Comparison of ENCODE assay signal across 20 mouse cellular contexts in the genomic region with DNA sequence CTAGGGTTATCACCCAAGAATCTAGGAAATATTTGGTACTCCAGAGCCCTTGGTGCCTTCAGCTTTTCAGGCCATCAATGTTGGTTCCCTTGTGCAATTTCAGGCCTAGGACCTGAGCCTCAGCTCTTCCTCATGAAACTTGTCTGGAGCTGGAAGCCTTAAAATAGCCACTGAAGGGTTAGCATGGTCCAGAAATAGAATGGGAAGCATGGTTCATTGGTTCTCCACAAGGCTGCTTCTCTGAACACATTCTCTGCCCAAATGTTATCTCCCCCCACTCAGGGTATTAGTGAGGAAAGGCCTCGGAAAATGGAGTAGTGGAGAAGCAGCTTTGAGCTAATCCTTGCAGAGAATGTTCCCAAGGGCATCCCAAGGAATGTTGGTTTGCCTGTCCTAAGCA. TPM values are rescaled to one million over a fixed set of nuclear protein-coding genes. Genes with fewer than 3 reads are reported as not detected.
"Had no signal": no experiment of that assay in that cellular context is flagged by ENCODE, and none has a peak within 500 bp of the region (broad histone marks: within the 10 kb centered on the region; RNA-seq: fewer than 3 reads in every experiment).

No protein-coding gene starts in this region.

- H3K27ac ChIP-seq: limb, embryonic 13.5 days; liver, embryonic 13.5 days; midbrain, embryonic 12.5 days; midbrain, embryonic 15.5 days; neural tube, embryonic 13.5 days; stomach, embryonic 15.5 days had no signal

- H3K9ac ChIP-seq: limb, embryonic 13.5 days; liver, embryonic 13.5 days; midbrain, embryonic 12.5 days; midbrain, embryonic 15.5 days; neural tube, embryonic 13.5 days; stomach, embryonic 15.5 days had no signal

- H3K9me3 ChIP-seq: limb, embryonic 13.5 days; liver, embryonic 13.5 days; midbrain, embryonic 12.5 days; midbrain, embryonic 15.5 days; neural tube, embryonic 13.5 days; stomach, embryonic 15.5 days had no signal

- H3K4me3 ChIP-seq: limb, embryonic 13.5 days; liver, embryonic 13.5 days; midbrain, embryonic 12.5 days; midbrain, embryonic 15.5 days; myocyte; neural tube, embryonic 13.5 days; stomach, embryonic 15.5 days had no signal

- H3K4me1 ChIP-seq: liver, embryonic 13.5 days; midbrain, embryonic 15.5 days; stomach, embryonic 15.5 days had no signal

- H3K4me2 ChIP-seq: limb, embryonic 13.5 days; liver, embryonic 13.5 days; midbrain, embryonic 12.5 days; midbrain, embryonic 15.5 days; neural tube, embryonic 13.5 days; stomach, embryonic 15.5 days had no signal

- H3K27me3 ChIP-seq: limb, embryonic 13.5 days; liver, embryonic 13.5 days; midbrain, embryonic 12.5 days; midbrain, embryonic 15.5 days; neural tube, embryonic 13.5 days; stomach, embryonic 15.5 days had no signal

- ATAC-seq: midbrain, embryonic 15.5 days had no signal

- DNase-seq: kidney, postnatal 14 days; kidney, postnatal 4 days; left cerebral cortex, postnatal 4 days; liver, embryonic 13.5 days; lung, adult 2 months; lung, postnatal 14 days; lung, postnatal 4 days; retina, postnatal 1 day; right cerebral cortex, postnatal 25 days; spleen, adult 18-20 months; thymus, postnatal 25 days had no signal

RNA-seq across cellular contexts. Expression of a gene that starts 9.6 kb away (rescaled TPM):
- total RNA-seq: liver, adult 2 months; monocyte, adult 5-6 weeks; neutrophil, adult 5-6 weeks had no signal
